In genomic region chr8:21992184-21992583, GRCm38 (mm10) we compare ENCODE assay signal across 7 mouse cellular contexts. TPM values are rescaled to one million over a fixed set of nuclear protein-coding genes. Genes with fewer than 3 reads are reported as not detected.
DNase-seq lines count a peak whose midpoint lies in the region; ATAC-seq lines count a peak whose summit lies in the region.

No protein-coding gene starts in this region.

- H3K4me2 ChIP-seq in heart, embryonic 11.5 days, result no peak overlapping the region
- H3K4me2 ChIP-seq in lung, embryonic 16.5 days (ENCODE audit: low read depth, low read length), result no peak overlapping the region

- WGBS in heart, embryonic 11.5 days (ENCODE audit: insufficient replicate concordance), result 27% methylated on average over 6 of the region's 6 CpGs
- WGBS in lung, embryonic 16.5 days, result 23% methylated on average over 6 of the region's 6 CpGs

- no peaks in the 10 kb centered on the region for H3K4me1 ChIP-seq in heart, embryonic 11.5 days (ENCODE audit: control insufficient read depth, insufficient read depth, low read length)
- H3K4me1 ChIP-seq in lung, embryonic 16.5 days (replicated peaks; ENCODE audit: control insufficient read depth, insufficient read depth, low read length), result no peaks in the 10 kb centered on the region

- no peak overlapping the region for H3K27ac ChIP-seq in heart, embryonic 11.5 days (ENCODE audit: low read depth, low read length)
- H3K27ac ChIP-seq in lung, embryonic 16.5 days (ENCODE audit: low read length), result no peak overlapping the region

- no peaks in the 10 kb centered on the region for H3K9me3 ChIP-seq in heart, embryonic 11.5 days (replicated peaks; ENCODE audit: control insufficient read depth, low read length)
- no peaks in the 10 kb centered on the region for H3K9me3 ChIP-seq in lung, embryonic 16.5 days (ENCODE audit: control insufficient read depth, low read length)

- H3K36me3 ChIP-seq in heart, embryonic 11.5 days (ENCODE audit: control insufficient read depth, insufficient read depth, low read length), result no peaks in the 10 kb centered on the region
- no peaks in the 10 kb centered on the region for H3K36me3 ChIP-seq in lung, embryonic 16.5 days (ENCODE audit: control insufficient read depth, insufficient read depth, low read length)

- peak; percentile 14; the same call in 1 of the 2 replicates for ATAC-seq in heart, embryonic 11.5 days (replicated peaks; ENCODE audit: insufficient number of reproducible peaks, low FRiP score, low TSS enrichment)
- ATAC-seq in lung, embryonic 16.5 days (ENCODE audit: low read depth), result peak; percentile 67; the same call in 1 of the 2 replicates

- no peak overlapping the region for H3K4me3 ChIP-seq in heart, embryonic 11.5 days (ENCODE audit: low read depth, low read length)
- H3K4me3 ChIP-seq in lung, embryonic 16.5 days (ENCODE audit: low read length), result no peak overlapping the region

- no peaks in the 10 kb centered on the region for H3K27me3 ChIP-seq in heart, embryonic 11.5 days (ENCODE audit: control insufficient read depth, insufficient read depth, low read length)
- no peaks in the 10 kb centered on the region for H3K27me3 ChIP-seq in lung, embryonic 16.5 days (ENCODE audit: control insufficient read depth, insufficient read depth, low read depth, low read length)

- DNase-seq in CD4-positive helper T cell, adult 2 months (ENCODE audit: low read depth, low spot score), result peak; percentile 7
- DNase-seq in Muller cell, postnatal 12 days (ENCODE audit: inconsistent ontology term), result peak; percentile 38
- peak; percentile 53 to 66 for DNase-seq in cerebellum, postnatal 36 days
- peak; percentile 49 to 61 for DNase-seq in kidney, postnatal 25 days
- DNase-seq in right cerebral cortex, adult 18-20 months, result peak; percentile 70

- H3K9ac ChIP-seq in heart, embryonic 11.5 days (ENCODE audit: low read depth, low read length), result no peak overlapping the region
- no peak overlapping the region for H3K9ac ChIP-seq in lung, embryonic 16.5 days (ENCODE audit: low read length)

RNA-seq across cellular contexts. Expression of gene Ccdc70, which starts 22.6 kb away (rescaled TPM):
- polyA plus RNA-seq in heart, embryonic 11.5 days (2014; fragmentation: Nextera tagmentation; extraction: Ambion mirVana), result not detected in 2 replicates
- not detected in 2 replicates for polyA plus RNA-seq in lung, embryonic 16.5 days (2015; fragmentation: Nextera tagmentation; extraction: Ambion mirVana)

RNA-seq across cellular contexts. Expression of gene Fam90a1a, which starts 33.7 kb away (rescaled TPM):
- polyA plus RNA-seq in heart, embryonic 11.5 days (2014; fragmentation: Nextera tagmentation; extraction: Ambion mirVana), result not detected in 2 replicates
- not detected in 2 replicates for polyA plus RNA-seq in lung, embryonic 16.5 days (2015; fragmentation: Nextera tagmentation; extraction: Ambion mirVana)

RNA-seq across cellular contexts. Expression of gene Defb13, which starts 45.6 kb away (rescaled TPM):
- not detected in 2 replicates for polyA plus RNA-seq in heart, embryonic 11.5 days (2014; fragmentation: Nextera tagmentation; extraction: Ambion mirVana)
- not detected in 2 replicates for polyA plus RNA-seq in lung, embryonic 16.5 days (2015; fragmentation: Nextera tagmentation; extraction: Ambion mirVana)

RNA-seq across cellular contexts. Expression of gene Defb35, which starts 54.0 kb away (rescaled TPM):
- polyA plus RNA-seq in heart, embryonic 11.5 days (2014; fragmentation: Nextera tagmentation; extraction: Ambion mirVana), result not detected in 2 replicates
- polyA plus RNA-seq in lung, embryonic 16.5 days (2015; fragmentation: Nextera tagmentation; extraction: Ambion mirVana), result not detected in 2 replicates

RNA-seq across cellular contexts. Expression of gene Defb15, which starts 59.7 kb away (rescaled TPM):
- polyA plus RNA-seq in heart, embryonic 11.5 days (2014; fragmentation: Nextera tagmentation; extraction: Ambion mirVana), result not detected in 2 replicates
- polyA plus RNA-seq in lung, embryonic 16.5 days (2015; fragmentation: Nextera tagmentation; extraction: Ambion mirVana), result not detected in 2 replicates

Comparison
In these comparisons a context has a peak if more than half of its experiments do, and no peak if none do; other contexts are left out.
1. DNase-seq: peak in every context shown above with its lines; median percentile 70 in right cerebral cortex, adult 18-20 months; 60 in cerebellum, postnatal 36 days; 55 in kidney, postnatal 25 days; 38 in Muller cell, postnatal 12 days; 7 in CD4-positive helper T cell, adult 2 months.